Mouse (Mus musculus) heart, embryonic 12.5 days (tissue): ENCODE measurements around the gene Nup214. TPM values are rescaled to one million over a fixed set of nuclear protein-coding genes. Genes with fewer than 3 reads are reported as not detected.

Experiments used
- ATAC-seq: fragments of 200-750 bp; cut with Nextera tagmentation; 2 replicates; pipeline ENCODE4 v1.8.0; 2017; ENCODE audit warnings: moderate TSS enrichment, moderate library complexity; ENCODE audit not compliant: insufficient number of reproducible peaks, low FRiP score
- H3K27ac ChIP-seq: fragments of 300-500 bp; sonication (generic); 2 replicates; pipeline ENCODE4 v1.5.1; 2016; ENCODE audit warnings: mild to moderate bottlenecking, moderate library complexity; ENCODE audit not compliant: poor library complexity, severe bottlenecking
- H3K27me3 ChIP-seq: fragments of 300-500 bp; sonication (generic); replicated peaks from 2 replicates; pipeline ENCODE4 v1.6.1; 2016; ENCODE audit warnings: mild to moderate bottlenecking, moderate library complexity
- H3K36me3 ChIP-seq: fragments of 300-500 bp; sonication (generic); 2 replicates; pipeline ENCODE4 v1.6.1; 2016; ENCODE audit warnings: mild to moderate bottlenecking, moderate library complexity
- H3K4me1 ChIP-seq: fragments of 300-500 bp; sonication (generic); replicated peaks from 2 replicates; pipeline ENCODE4 v1.6.1; 2016; ENCODE audit warnings: mild to moderate bottlenecking
- H3K4me2 ChIP-seq: fragments of 300-500 bp; sonication (generic); 2 replicates; pipeline ENCODE4 v1.6.1; 2016; ENCODE audit warnings: mild to moderate bottlenecking, moderate library complexity
- H3K4me3 ChIP-seq: fragments of 300-500 bp; sonication (generic); 2 replicates; pipeline ENCODE4 v1.5.1; 2016; ENCODE audit warnings: mild to moderate bottlenecking
- H3K9ac ChIP-seq: fragments of 300-500 bp; sonication (generic); 2 replicates; pipeline ENCODE4 v1.6.1; 2016; ENCODE audit warnings: mild to moderate bottlenecking, moderate library complexity
- H3K9me3 ChIP-seq: fragments of 300-500 bp; sonication (generic); replicated peaks from 2 replicates; pipeline ENCODE4 v1.6.1; 2016; ENCODE audit warnings: mild to moderate bottlenecking, moderate library complexity
- WGBS: fragments of 180-500 bp; shearing (Covaris S2); methylation state at CpG from one replicate; pipeline ENCODE4 v1.1.7; 2016; 5-methylcytosine and 5-hydroxymethylcytosine counted together
- polyA plus RNA-seq: library from polyadenylated mRNA; unstranded; fragments of >200 nt; fragmentation: Nextera tagmentation; extraction: Ambion mirVana; gene quantifications from 2 replicates; pipeline ENCODE4 v1.2.1, GENCODE M21; 2016

Nup214 gene
- polyA plus RNA-seq, 1 experiment from 2014 or later, result 59.8 TPM

DNA sequence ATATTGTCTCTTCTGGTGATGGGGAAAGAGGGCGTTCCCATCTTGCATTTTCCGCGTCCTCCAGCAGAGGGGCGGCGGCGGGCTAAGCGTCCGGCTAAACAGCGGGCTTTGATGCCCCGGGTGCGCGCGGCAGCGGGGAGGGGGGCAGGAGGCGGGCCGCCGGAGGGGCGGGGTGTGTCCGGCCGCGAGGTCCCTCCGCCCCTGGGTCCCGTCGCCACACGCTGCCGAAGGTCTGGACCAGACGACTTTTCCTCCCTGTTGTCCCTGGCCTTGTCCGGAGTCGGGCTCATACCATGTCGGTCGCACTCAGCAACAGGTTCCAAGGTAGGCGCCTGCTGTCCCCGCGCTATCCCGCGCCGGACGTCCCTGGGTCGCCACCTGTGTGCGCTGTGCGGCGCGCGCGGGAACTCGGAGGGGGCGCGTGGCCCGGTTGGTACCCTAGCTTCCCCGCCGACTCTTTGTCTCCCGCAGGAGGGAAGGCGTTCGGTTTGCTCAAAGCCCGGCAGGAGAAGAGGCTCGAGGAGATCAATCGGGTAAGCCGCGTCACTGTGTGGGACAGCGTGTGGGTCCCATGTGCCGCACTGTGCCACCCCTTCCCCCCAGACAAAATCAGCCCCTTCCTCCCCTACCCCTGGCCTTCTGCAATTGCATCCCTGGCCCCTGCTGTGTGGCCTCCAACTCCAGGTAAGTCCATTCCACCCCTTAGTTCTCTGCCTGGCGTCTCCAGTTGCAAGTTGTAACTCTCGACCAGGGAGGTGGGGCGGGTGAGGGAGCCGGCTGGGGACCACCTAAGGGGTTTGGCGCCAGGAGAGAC is 24.0 kb upstream of the Nup214 start, which contains the start of gene Aif1l:
Aif1l (plus strand) TSS at position 82 of the 814 bp plus-strand sequence.
- H3K4me2 ChIP-seq, result peak within 1 kb of the TSS; percentile 98
- no peak within 1 kb of the TSS for H3K27ac ChIP-seq
- WGBS, result under 1% methylated on average over 61 of the region's 66 CpGs
- H3K36me3 ChIP-seq, result no peaks in the 10 kb centered on the region
- peaks cover 48% of the 10 kb centered on the region for H3K4me1 ChIP-seq
- peak within 1 kb of the TSS; percentile 82 for H3K4me3 ChIP-seq
- H3K27me3 ChIP-seq, result peaks cover 8% of the 10 kb centered on the region; the same call in 1 of the 2 replicates
- peak within 1 kb of the TSS; percentile 89 for H3K9ac ChIP-seq
- H3K9me3 ChIP-seq, result no peaks in the 10 kb centered on the region
- peak; percentile 49; the same call in 1 of the 2 replicates for ATAC-seq

DNA sequence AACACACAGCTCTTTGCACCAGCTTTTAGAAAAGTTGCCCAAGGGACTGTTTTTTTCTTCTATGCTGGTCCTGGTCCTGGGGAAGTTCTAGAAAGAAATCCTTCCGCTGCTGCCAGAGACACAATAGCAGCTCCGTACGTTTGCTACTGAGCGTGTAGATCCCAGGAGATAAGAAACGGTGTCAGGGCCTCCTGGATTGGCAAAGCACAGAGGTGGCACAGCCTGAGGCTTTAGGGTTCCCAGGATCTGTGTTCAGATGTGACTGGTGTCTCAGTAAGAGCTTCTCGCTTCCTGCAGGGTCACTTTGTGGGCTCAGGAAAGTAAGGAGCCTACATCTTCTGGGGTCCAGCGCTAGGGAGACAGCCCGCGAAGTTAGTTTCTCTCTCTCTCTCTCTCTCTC is 23.3 kb upstream of the Nup214 start:
- no peak overlapping the region for H3K27ac ChIP-seq
- 25% methylated on average over 9 of the region's 9 CpGs for WGBS

DNA sequence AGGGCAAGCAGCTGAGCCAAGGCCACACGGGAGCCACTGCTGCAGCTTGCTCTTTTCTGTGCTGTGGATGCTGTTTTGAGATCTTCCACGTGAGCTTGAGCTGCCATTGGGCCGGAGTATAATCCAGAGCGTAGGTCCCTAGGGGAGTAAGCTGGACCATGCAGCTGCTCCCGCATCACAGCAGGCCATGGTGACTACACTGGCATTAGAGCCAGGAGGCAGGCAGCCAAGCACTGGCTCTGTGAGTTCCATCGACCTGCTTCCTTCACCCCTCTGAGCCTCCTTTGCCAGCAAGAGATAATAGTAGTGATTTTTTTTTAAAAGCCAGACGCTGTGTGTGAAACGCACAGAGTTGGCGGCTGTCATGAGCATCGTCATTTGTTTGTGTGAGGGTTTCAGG is 22.0 kb upstream of the Nup214 start:
- Histone ChIP-seq H3K27ac (no peak overlapping the region), H3K4me2 (peak overlapping the region; percentile 98; the same call in 1 of the 2 replicates), H3K9ac (0 out of 2 replicates have a peak overlapping the region, but pooled peaks have one; percentile 18), H3K4me3 (no peak overlapping the region), H3K4me1 (peaks cover 50% of the 10 kb centered on the region), H3K27me3 (peaks cover 4% of the 10 kb centered on the region; the same call in 1 of the 2 replicates), H3K9me3 (no peaks in the 10 kb centered on the region), H3K36me3 (peaks cover 3% of the 10 kb centered on the region; the same call in 1 of the 2 replicates)
- 75% methylated on average over 10 of the region's 10 CpGs for WGBS
- no peak for ATAC-seq

More for the DNA sequence above, 23.3 kb upstream of the Nup214 start:
- Histone ChIP-seq H3K9ac (peak overlapping the region; percentile 89), H3K9me3 (no peaks in the 10 kb centered on the region), H3K4me3 (peak overlapping the region; percentile 82), H3K36me3 (no peaks in the 10 kb centered on the region), H3K4me1 (peaks cover 48% of the 10 kb centered on the region), H3K4me2 (peak overlapping the region; percentile 98), H3K27me3 (peaks cover 4% of the 10 kb centered on the region; the same call in 1 of the 2 replicates)
- ATAC-seq, result no peak

DNA sequence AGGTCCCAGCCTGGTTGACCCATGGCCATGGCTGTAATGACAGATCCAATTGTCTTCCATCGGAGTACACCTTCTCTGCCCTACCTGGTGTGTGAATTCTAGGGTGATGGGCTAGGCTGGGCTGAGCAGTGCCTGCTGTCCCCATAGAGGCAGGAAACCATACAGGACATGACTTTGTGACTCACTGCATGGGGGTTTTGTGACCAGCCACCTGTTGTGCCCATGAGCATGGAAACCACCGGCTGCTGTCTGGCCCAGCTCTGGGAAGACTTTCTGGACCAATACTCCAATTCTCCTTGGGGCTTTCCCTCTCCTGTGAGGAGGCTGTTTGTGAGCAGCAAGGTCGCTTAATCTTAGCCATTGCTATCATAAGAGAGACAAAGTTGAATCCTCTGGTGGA is 21.5 kb upstream of the Nup214 start:
- peak overlapping the region; percentile 26 for H3K4me2 ChIP-seq

DNA sequence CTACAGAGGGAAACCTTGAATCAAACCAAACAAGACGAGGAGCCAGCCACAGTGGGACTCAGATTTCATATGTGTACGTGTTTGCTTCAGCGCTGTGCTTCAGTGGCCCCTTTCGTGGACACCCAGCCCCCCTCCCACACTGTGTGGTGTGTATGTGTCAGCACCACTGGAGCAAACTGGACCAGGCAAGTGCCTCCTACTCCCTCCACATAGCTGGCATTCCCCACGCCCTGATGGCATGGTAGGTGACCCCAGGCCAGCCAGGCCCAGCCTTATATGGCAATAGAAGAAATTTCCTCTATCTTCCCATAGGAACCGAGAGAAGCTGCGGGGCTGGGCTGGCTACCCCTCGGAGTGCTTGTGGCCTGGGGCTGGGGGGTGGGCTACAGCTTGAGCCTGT is 20.5 kb upstream of the Nup214 start:
- Histone ChIP-seq H3K4me3 (no peak overlapping the region), H3K27ac (peak overlapping the region; percentile 88), H3K4me1 (peaks cover 56% of the 10 kb centered on the region), H3K9me3 (no peaks in the 10 kb centered on the region), H3K36me3 (peaks cover 8% of the 10 kb centered on the region; the same call in 1 of the 2 replicates), H3K4me2 (peak overlapping the region; percentile 18), H3K9ac (0 out of 2 replicates have a peak overlapping the region, but pooled peaks have one; percentile 44), H3K27me3 (peaks cover 4% of the 10 kb centered on the region; the same call in 1 of the 2 replicates)
- 30% methylated on average over 8 of the region's 8 CpGs for WGBS
- ATAC-seq, result no peak

More for the DNA sequence above, 21.5 kb upstream of the Nup214 start:
- no peaks in the 10 kb centered on the region for H3K9me3 ChIP-seq
- H3K9ac ChIP-seq, result 0 out of 2 replicates have a peak overlapping the region, but pooled peaks have one; percentile 18
- 69% methylated on average over 3 of the region's 3 CpGs for WGBS
- peaks cover 5% of the 10 kb centered on the region; the same call in 1 of the 2 replicates for H3K36me3 ChIP-seq
- H3K27ac ChIP-seq, result 0 out of 2 replicates have a peak overlapping the region, but pooled peaks have one; percentile 88
- peaks cover 4% of the 10 kb centered on the region; the same call in 1 of the 2 replicates for H3K27me3 ChIP-seq
- no peak overlapping the region for H3K4me3 ChIP-seq
- no peak for ATAC-seq
- H3K4me1 ChIP-seq, result peaks cover 51% of the 10 kb centered on the region

DNA sequence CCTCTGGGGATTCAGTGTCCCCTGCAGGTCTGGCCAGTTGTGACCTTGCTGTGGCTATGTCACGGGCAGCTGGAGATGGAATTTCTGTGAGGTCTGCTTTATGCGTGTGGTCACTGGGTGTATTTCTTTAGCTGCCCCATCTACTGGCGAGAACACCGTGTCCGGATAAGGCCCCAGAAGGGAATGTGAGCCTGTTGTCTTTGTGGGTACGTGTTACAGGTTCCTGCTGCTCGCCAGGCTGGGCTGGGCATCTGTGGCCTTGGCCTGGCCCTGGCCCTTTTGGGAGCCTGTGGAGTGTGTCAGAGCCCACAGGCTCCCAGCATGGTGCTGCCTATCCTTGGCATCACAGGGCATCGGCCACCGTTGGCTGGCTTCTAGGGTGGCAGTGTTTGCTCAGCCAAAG is 19.5 kb upstream of the Nup214 start:
- ATAC-seq, result no peak
- Histone ChIP-seq H3K4me1 (peaks cover 55% of the 10 kb centered on the region), H3K9ac (peak overlapping the region; percentile 44), H3K27me3 (no peaks in the 10 kb centered on the region), H3K9me3 (no peaks in the 10 kb centered on the region), H3K4me3 (no peak overlapping the region), H3K4me2 (0 out of 2 replicates have a peak overlapping the region, but pooled peaks have one; percentile 18), H3K36me3 (peaks cover 11% of the 10 kb centered on the region; the same call in 1 of the 2 replicates), H3K27ac (peak overlapping the region; percentile 88)
- 61% methylated on average over 9 of the region's 9 CpGs for whole genome bisulfite sequencing

DNA sequence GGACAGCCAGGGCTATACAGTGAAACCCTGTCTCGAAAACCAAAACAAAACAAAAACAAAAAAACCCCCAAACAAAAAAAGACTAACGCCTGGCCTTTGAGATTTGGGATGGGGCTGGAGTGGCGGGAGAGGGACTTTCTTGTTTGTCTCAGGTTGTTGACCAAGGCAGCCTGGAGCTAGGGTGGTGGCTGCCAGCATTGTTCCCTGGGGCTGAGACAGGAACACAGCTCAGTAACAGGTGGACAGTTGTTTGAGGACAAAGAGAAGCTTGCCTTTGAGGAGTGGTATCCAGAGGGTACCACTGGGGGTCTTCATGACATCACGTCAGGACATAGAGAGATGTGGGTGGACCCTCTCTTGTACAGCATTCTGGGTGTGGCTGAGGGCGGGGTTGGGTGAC is 18.6 kb upstream of the Nup214 start:
- Histone ChIP-seq H3K9me3 (no peaks in the 10 kb centered on the region), H3K27me3 (no peaks in the 10 kb centered on the region), H3K4me3 (no peak overlapping the region), H3K36me3 (peaks cover 16% of the 10 kb centered on the region; the same call in 1 of the 2 replicates), H3K27ac (no peak overlapping the region), H3K4me1 (peaks cover 50% of the 10 kb centered on the region), H3K9ac (no peak overlapping the region), H3K4me2 (no peak overlapping the region)
- WGBS, result 93% methylated on average over 5 of the region's 5 CpGs
- ATAC-seq, result no peak

DNA sequence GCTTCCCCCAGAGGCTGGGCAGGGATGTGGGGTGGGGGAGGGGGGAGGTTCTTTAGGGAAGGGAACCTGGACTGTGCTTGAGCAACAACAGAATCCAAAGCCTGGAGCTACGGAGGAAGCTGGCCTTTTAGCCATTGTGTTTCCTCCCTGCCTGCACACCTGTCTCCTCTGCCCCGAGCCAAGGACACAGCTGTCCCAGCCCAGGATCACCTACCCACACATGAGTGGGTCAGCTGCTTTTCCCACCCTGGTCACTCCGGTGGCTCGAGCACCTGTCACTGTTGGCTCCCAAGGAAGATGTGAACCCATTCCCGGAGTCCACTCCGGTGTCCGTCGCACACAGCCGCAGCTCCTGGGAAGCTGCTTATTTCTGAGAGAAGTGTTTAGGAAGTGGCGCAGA is 17.0 kb upstream of the Nup214 start:
- H3K27me3 ChIP-seq, result no peaks in the 10 kb centered on the region
- peaks cover 44% of the 10 kb centered on the region for H3K4me1 ChIP-seq
- H3K36me3 ChIP-seq, result peaks cover 16% of the 10 kb centered on the region; the same call in 1 of the 2 replicates
- H3K9ac ChIP-seq, result no peak overlapping the region
- H3K9me3 ChIP-seq, result no peaks in the 10 kb centered on the region
- no peak overlapping the region for H3K4me2 ChIP-seq
- WGBS, result 87% methylated on average over 10 of the region's 10 CpGs
- no peak for ATAC-seq
- no peak overlapping the region for H3K27ac ChIP-seq
- H3K4me3 ChIP-seq, result no peak overlapping the region

DNA sequence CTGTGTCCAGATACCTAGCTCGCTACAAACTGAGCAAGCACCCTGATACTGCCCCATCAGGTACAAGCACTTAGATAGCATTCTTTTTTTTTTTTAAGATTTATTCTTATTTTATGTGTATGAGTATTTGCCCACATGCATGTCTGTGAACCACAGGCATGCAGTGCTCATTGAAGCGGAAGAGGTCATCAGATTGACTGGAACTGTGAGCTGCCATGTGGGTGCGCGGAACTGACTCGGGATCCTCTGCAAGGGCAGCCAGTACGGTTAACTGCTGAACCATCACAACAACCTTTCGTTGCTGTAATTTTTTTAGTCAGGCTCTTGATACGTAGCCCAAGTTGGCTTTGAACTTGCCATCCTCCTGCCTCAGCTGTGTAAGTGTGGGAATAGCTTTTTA is 13.2 kb upstream of the Nup214 start:
- peaks cover 24% of the 10 kb centered on the region for H3K4me1 ChIP-seq
- no peak overlapping the region for H3K4me3 ChIP-seq
- H3K9me3 ChIP-seq, result no peaks in the 10 kb centered on the region
- no peak for ATAC-seq
- no peaks in the 10 kb centered on the region for H3K27me3 ChIP-seq
- no peak overlapping the region for H3K9ac ChIP-seq
- peaks cover 22% of the 10 kb centered on the region; the same call in 1 of the 2 replicates for H3K36me3 ChIP-seq
- H3K27ac ChIP-seq, result no peak overlapping the region
- H3K4me2 ChIP-seq, result no peak overlapping the region
- WGBS, result 93% methylated on average over 8 of the region's 8 CpGs

DNA sequence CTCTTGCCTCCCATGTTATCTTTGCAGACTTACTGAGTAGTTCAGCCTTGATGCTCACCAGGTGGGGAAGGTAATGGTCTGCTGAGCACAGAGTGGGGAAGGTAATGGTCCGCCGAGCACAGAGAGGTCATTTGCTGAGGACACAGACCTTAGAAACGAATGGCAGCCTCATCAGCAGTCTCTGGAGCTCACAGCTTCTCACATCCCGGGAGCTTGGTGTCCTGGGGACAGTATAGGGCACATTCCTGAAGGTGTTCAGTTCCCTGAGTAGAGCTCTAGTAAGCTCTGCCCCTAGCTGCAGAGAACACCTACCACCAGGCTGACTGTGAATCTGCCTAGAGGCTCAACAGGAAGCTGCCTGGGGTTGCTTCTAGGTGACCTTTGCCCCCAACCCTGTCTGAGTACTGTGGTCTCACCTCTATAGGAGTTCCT is 12.4 kb upstream of the Nup214 start:
- Histone ChIP-seq H3K27ac (no peak overlapping the region), H3K9ac (no peak overlapping the region), H3K9me3 (no peaks in the 10 kb centered on the region), H3K4me3 (no peak overlapping the region), H3K4me1 (peaks cover 22% of the 10 kb centered on the region; the same call in 1 of the 2 replicates), H3K36me3 (peaks cover 24% of the 10 kb centered on the region; the same call in 1 of the 2 replicates), H3K27me3 (no peaks in the 10 kb centered on the region), H3K4me2 (no peak overlapping the region)
- ATAC-seq, result no peak
- 77% methylated on average over 4 of the region's 4 CpGs for WGBS
